Mouse (Mus musculus) neural tube, embryonic 15.5 days (tissue): Measurements from ENCODE around the gene Agfg2. TPM values are rescaled to one million over a fixed set of nuclear protein-coding genes. Genes with fewer than 3 reads are reported as not detected.
"Not testable (repeated sequence)": the region's sequence is repeated elsewhere in the genome, so short reads cannot be mapped to it uniquely, and the experiment has no call there.

Experiments
- ATAC-seq: fragments of 200-750 bp; cut with Nextera tagmentation; 2 replicates; pipeline ENCODE4 v1.8.0; 2017; ENCODE audit warnings: mild to moderate bottlenecking, moderate TSS enrichment, moderate library complexity; ENCODE audit not compliant: low FRiP score
- H3K27ac ChIP-seq: fragments of 300-500 bp; sonication (generic); replicated peaks from 2 replicates; pipeline ENCODE4 v1.5.1; 2015; ENCODE audit warnings: mild to moderate bottlenecking, inconsistent platforms
- H3K27me3 ChIP-seq: fragments of 300-500 bp; sonication (generic); replicated peaks from 2 replicates; pipeline ENCODE4 v1.6.1; 2015; ENCODE audit warnings: inconsistent platforms
- H3K36me3 ChIP-seq: fragments of 300-500 bp; sonication (generic); 2 replicates; pipeline ENCODE4 v1.6.1; 2015; ENCODE audit warnings: inconsistent platforms
- H3K4me1 ChIP-seq: fragments of 300-500 bp; sonication (generic); 2 replicates; pipeline ENCODE4 v1.6.1; 2015; ENCODE audit warnings: inconsistent platforms
- H3K4me2 ChIP-seq: fragments of 300-500 bp; sonication (generic); 2 replicates; pipeline ENCODE4 v1.6.1; 2015; ENCODE audit warnings: inconsistent platforms, mild to moderate bottlenecking, moderate library complexity
- H3K4me3 ChIP-seq: fragments of 300-500 bp; sonication (generic); replicated peaks from 2 replicates; pipeline ENCODE4 v1.5.1; 2015; ENCODE audit warnings: mild to moderate bottlenecking, inconsistent platforms
- H3K9ac ChIP-seq: fragments of 300-500 bp; sonication (generic); replicated peaks from 2 replicates; pipeline ENCODE4 v1.6.1; 2015; ENCODE audit warnings: mild to moderate bottlenecking, inconsistent platforms
- H3K9me3 ChIP-seq: fragments of 300-500 bp; sonication (generic); replicated peaks from 2 replicates; pipeline ENCODE4 v1.6.1; 2016; ENCODE audit warnings: inconsistent platforms
- WGBS: fragments of 180-500 bp; shearing (Covaris S2); methylation state at CpG from one replicate; pipeline ENCODE4 v1.1.7; 2015; ENCODE audit warnings: mixed read lengths; 5-methylcytosine and 5-hydroxymethylcytosine counted together
- polyA plus RNA-seq: library from polyadenylated mRNA; unstranded; fragments of >200 nt; fragmentation: Nextera tagmentation; extraction: Ambion mirVana; gene quantifications from 2 replicates; pipeline ENCODE4 v1.2.1, GENCODE M21; 2015

Agfg2 gene
- polyA plus RNA-seq, 1 experiment from 2014 or later = 21.6 TPM

DNA sequence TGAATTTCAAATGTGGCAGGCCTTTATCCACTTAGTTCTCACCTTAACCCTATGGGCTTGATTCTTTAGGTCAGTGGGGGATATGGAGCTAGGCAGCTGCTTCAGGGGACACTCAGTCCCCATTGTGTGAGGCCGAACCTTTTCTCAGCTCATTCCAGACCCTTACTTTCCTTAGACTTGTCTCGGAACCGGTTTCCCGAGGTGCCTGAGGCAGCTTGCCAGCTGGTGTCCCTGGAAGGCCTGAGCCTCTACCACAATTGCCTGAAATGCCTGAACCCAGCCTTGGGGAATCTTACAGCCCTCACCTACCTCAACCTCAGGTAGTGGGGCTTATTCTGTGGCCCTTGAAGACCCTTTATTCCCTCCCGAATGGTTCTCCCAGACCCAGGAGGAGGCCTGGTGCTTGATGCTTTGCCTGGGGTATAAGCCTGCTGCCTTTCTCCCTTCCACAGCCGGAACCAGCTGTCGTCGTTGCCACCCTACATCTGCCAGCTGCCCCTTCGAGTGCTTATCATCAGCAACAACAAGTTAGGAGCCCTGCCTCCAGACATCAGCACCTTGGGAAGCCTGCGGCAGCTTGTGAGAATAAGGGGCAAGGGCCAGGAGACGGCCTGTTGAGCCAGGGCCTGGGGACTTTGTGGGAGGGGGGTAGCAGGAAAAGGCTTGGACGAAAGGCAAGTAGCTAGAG lies 51.0 kb downstream of the Agfg2 start:
- H3K36me3 ChIP-seq = peaks cover 46% of the 10 kb centered on the region
- no peak overlapping the region for H3K4me3 ChIP-seq
- H3K27ac ChIP-seq = no peak overlapping the region
- H3K4me1 ChIP-seq = peaks cover 37% of the 10 kb centered on the region
- H3K27me3 ChIP-seq = no peaks in the 10 kb centered on the region
- no peak for ATAC-seq
- no peaks in the 10 kb centered on the region for H3K9me3 ChIP-seq
- WGBS = 82% methylated on average over 12 of the region's 12 CpGs
- no peak overlapping the region; the same call in 1 of the 2 replicates for H3K9ac ChIP-seq
- no peak overlapping the region for H3K4me2 ChIP-seq

GRCm38 (mm10) chr5:137631591-137631990 lies 52.9 kb downstream of the Agfg2 start:
- Histone ChIP-seq H3K9ac (peak overlapping the region; percentile 17; the same call in 1 of the 2 replicates), H3K9me3 (no peaks in the 10 kb centered on the region), H3K27me3 (no peaks in the 10 kb centered on the region), H3K36me3 (peaks cover 26% of the 10 kb centered on the region), H3K4me1 (peaks cover 43% of the 10 kb centered on the region), H3K4me2 (peak overlapping the region; percentile 96), H3K27ac (peak overlapping the region; percentile 41; the same call in 1 of the 2 replicates), H3K4me3 (no peak overlapping the region)
- 69% methylated on average over 4 of the region's 4 CpGs for WGBS
- ATAC-seq = no peak

DNA sequence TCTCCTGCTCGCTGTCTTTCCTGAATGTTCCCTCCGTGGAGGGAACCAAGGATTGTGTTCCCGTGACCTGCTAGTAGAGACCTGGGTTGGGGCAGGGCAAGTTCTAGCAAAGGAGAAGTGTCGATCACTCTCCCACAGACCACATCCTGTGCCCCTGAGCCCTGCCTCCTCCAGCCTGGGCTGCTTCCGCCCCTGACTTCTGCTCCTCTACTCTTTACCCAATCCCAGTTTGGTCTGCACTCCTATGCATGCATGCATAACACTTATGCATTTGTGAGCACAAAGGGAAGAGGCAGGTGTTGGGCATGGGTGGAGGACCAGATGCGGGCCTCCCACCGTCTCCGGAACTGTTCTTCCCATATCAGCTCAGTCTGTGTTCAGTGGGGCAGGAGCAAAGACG lies 53.4 kb downstream of the Agfg2 start:
- Histone ChIP-seq H3K4me3 (no peak overlapping the region; the same call in 1 of the 2 replicates), H3K27ac (peak overlapping the region; percentile 38; the same call in 1 of the 2 replicates), H3K9me3 (no peaks in the 10 kb centered on the region), H3K4me2 (peak overlapping the region; percentile 96), H3K27me3 (no peaks in the 10 kb centered on the region), H3K9ac (peak overlapping the region; percentile 28; the same call in 1 of the 2 replicates), H3K4me1 (peaks cover 43% of the 10 kb centered on the region), H3K36me3 (peaks cover 23% of the 10 kb centered on the region)
- ATAC-seq = no peak
- WGBS = 63% methylated on average over 9 of the region's 9 CpGs

- H3K9ac ChIP-seq = peak overlapping the region; percentile 89
- H3K27ac ChIP-seq = peak overlapping the region; percentile 60; the same call in 1 of the 2 replicates
- 33% methylated on average over 3 of the region's 3 CpGs for WGBS
- H3K4me2 ChIP-seq = peak overlapping the region; percentile 96
- peaks cover 43% of the 10 kb centered on the region for H3K4me1 ChIP-seq
- H3K27me3 ChIP-seq = no peaks in the 10 kb centered on the region
- peaks cover 17% of the 10 kb centered on the region for H3K36me3 ChIP-seq
- ATAC-seq = no peak
- peak overlapping the region; percentile 99 for H3K4me3 ChIP-seq
- no peaks in the 10 kb centered on the region for H3K9me3 ChIP-seq
Observed at GRCm38 (mm10) chr5:137630602-137631001, 53.9 kb downstream of the Agfg2 start.

- Histone ChIP-seq H3K4me3 (peak overlapping the region; percentile 99), H3K36me3 (peaks cover 12% of the 10 kb centered on the region; the same call in 1 of the 2 replicates), H3K9me3 (no peaks in the 10 kb centered on the region), H3K4me1 (peaks cover 43% of the 10 kb centered on the region), H3K4me2 (peak overlapping the region; percentile 96), H3K9ac (peak overlapping the region; percentile 89), H3K27me3 (no peaks in the 10 kb centered on the region), H3K27ac (peak overlapping the region; percentile 92)
- 29% methylated on average over 6 of the region's 6 CpGs for WGBS
- ATAC-seq = no peak
Observed at GRCm38 (mm10) chr5:137629906-137630545, 54.5 kb downstream of the Agfg2 start.

DNA sequence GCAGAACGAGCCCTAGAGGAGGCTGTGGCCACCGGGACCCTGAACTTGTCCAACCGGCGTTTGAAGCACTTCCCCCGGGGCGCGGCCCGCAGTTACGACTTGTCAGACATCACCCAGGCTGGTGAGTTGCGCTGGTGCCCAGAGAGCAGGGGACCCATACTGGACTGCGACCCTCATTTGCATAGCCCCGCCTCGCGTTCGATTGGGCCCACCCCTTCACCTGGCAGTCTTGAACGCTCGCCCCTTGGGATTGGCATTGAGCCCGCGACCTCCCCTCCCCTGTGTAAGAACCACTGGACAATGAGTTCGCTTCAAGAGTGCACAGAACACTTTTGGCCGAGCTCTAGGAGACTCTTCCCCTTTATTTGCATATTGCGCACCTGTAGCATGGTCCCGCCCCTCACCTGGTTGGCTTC lies 55.2 kb downstream of the Agfg2 start:
- ATAC-seq = peak; percentile 20; the same call in 1 of the 2 replicates
- Histone ChIP-seq H3K4me3 (peak overlapping the region; percentile 99), H3K9me3 (no peaks in the 10 kb centered on the region), H3K4me1 (peaks cover 43% of the 10 kb centered on the region), H3K4me2 (peak overlapping the region; percentile 96), H3K27me3 (no peaks in the 10 kb centered on the region), H3K36me3 (peaks cover 12% of the 10 kb centered on the region; the same call in 1 of the 2 replicates), H3K27ac (peak overlapping the region; percentile 92), H3K9ac (peak overlapping the region; percentile 89)
- WGBS = under 1% methylated on average over 23 of the region's 23 CpGs

- peak within 1 kb of the TSS; percentile 96 for H3K4me2 ChIP-seq
- no peaks in the 10 kb centered on the region for H3K27me3 ChIP-seq
- peak within 1 kb of the TSS; percentile 92 for H3K27ac ChIP-seq
- ATAC-seq = peak; percentile 99
- peak within 1 kb of the TSS; percentile 99 for H3K4me3 ChIP-seq
- no peaks in the 10 kb centered on the region for H3K9me3 ChIP-seq
- peak within 1 kb of the TSS; percentile 89 for H3K9ac ChIP-seq
- H3K4me1 ChIP-seq = peaks cover 43% of the 10 kb centered on the region
- under 1% methylated on average over 40 of the region's 46 CpGs for WGBS
- H3K36me3 ChIP-seq = peaks cover 7% of the 10 kb centered on the region; the same call in 1 of the 2 replicates
Observed at GRCm38 (mm10) chr5:137628498-137629305, 55.8 kb downstream of the Agfg2 start, which contains the start of the genes Fbxo24, Lrch4 and Gm20605. Gene Fbxo24 (minus strand): TSS chr5:137629002. Gene Lrch4 (plus strand): TSS chr5:137629121. Gene Gm20605 (plus strand): TSS chr5:137629175.

DNA sequence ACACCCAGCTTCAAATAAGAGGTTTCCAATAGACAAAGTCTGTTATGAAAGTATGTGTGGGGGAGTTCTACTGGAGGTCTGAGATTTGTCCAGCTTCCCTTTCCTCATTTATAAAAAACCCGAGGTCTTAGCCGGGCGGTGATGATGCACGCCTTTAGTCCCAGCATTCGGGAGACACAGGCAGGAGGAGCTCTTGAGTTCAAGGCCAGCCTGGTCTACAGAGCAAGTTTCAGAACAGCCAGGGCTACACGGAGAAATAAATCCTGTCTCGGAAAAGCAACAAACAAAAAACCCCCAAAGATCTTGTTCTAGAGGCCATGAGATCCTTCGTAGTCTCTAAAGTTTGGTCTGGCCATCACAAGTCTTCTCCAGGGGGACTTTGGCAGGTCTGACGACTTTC lies 56.5 kb downstream of the Agfg2 start:
- Histone ChIP-seq H3K4me1 (peaks cover 39% of the 10 kb centered on the region), H3K27me3 (no peaks in the 10 kb centered on the region), H3K9me3 (no peaks in the 10 kb centered on the region), H3K4me2 (peak overlapping the region; percentile 74), H3K27ac (peak overlapping the region; percentile 91), H3K4me3 (peak overlapping the region; percentile 59), H3K36me3 (no peaks in the 10 kb centered on the region), H3K9ac (peak overlapping the region; percentile 67)
- 5% methylated on average over 9 of the region's 9 CpGs for WGBS
- no peak for ATAC-seq

GRCm38 (mm10) chr5:137623937-137624530 lies 60.5 kb downstream of the Agfg2 start:
- ATAC-seq = no peak
- Histone ChIP-seq H3K4me2 (no peak overlapping the region), H3K27ac (no peak overlapping the region), H3K9ac (no peak overlapping the region), H3K9me3 (no peaks in the 10 kb centered on the region), H3K36me3 (no peaks in the 10 kb centered on the region), H3K4me3 (no peak overlapping the region), H3K4me1 (peaks cover 6% of the 10 kb centered on the region), H3K27me3 (no peaks in the 10 kb centered on the region)
- 89% methylated on average over 11 of the region's 11 CpGs for WGBS

DNA sequence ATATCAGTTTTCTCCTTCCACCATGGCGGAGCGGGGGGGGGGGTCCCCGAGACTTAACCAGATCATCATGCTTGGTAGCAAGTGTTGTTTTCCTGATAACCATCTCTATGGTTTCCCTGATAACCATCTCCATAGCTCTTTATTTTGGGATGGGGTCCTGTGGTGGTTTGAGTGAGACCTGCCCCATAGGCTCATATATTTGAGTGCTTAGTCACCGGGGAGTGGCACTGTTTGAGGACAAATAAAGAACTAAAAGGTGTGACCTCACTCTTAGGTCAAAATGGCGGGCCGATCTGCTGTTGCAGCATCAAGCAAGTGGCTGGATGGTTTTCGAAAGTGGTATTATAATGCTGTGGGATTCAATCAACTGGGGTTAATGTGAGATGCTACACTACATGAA lies 69.2 kb downstream of the Agfg2 start:
- Histone ChIP-seq H3K4me2 (no peak overlapping the region), H3K9ac (no peak overlapping the region), H3K27me3 (no peaks in the 10 kb centered on the region), H3K27ac (no peak overlapping the region), H3K36me3 (no peaks in the 10 kb centered on the region), H3K4me3 (no peak overlapping the region), H3K4me1 (0 out of 2 replicates have a peak, but pooled peaks cover 6% of the 10 kb centered on the region), H3K9me3 (no peaks in the 10 kb centered on the region)
- ATAC-seq = no peak
- WGBS = 90% methylated on average over 7 of the region's 7 CpGs

- H3K36me3 ChIP-seq, H3K4me3 ChIP-seq, H3K9ac ChIP-seq, H3K9me3 ChIP-seq, H3K27ac ChIP-seq, H3K4me2 ChIP-seq, ATAC-seq, H3K27me3 ChIP-seq, H3K4me1 ChIP-seq: not testable (repeated sequence)
- whole genome bisulfite sequencing = 90% methylated on average over 2 of the region's 2 CpGs
Observed at GRCm38 (mm10) chr5:137614921-137615320, 69.6 kb downstream of the Agfg2 start.
